Mouse (Mus musculus): ENCODE data around the gene Lmna. TPM values are rescaled to one million over a fixed set of nuclear protein-coding genes. Genes with fewer than 3 reads are reported as not detected.
A peak's percentile ranks its signal among the peaks of the same experiment; 100 is the strongest.

Gene Lmna
- polyA plus RNA-seq, 1 experiment: 51.4 TPM

DNA sequence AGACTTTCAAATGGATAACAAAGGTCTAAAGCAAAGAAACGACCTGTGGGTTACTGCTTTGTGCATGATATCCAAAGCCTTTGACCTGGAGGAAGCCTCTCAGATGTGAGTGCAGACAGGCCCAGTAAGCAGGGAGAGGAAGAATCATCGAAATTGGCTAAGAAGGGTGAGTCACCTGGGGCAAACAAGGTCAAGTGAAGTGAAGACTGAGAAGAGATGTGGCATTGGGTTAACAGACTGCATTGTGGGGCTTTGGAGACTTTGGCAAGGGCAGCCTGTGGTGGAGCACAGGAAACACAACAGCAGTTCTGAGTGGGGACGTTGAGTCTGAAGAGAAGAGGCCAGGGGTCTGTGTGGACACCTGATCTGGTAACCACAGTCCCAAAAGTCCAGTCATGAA is 45.3 kb downstream of the Lmna start:
- no peak for DNase-seq
- H3K27ac ChIP-seq (ENCODE audit: insufficient read depth, low read length): no peak overlapping the region
- H3K4me1 ChIP-seq (ENCODE audit: control insufficient read depth, insufficient read depth, low read length): no peaks in the 10 kb centered on the region
- no peak overlapping the region for H3K4me3 ChIP-seq (replicated peaks; ENCODE audit: insufficient read depth, low read depth, low read length)
- TF ChIP-seq POLR2A (IDR thresholded peaks at IDR 0.05; ENCODE audit: borderline replicate concordance, insufficient read depth, low read length): no peak
- TF ChIP-seq CTCF (IDR thresholded peaks at IDR 0.05; ENCODE audit: borderline replicate concordance, insufficient read depth, low read depth, low read length): no peak
- H3K27me3 ChIP-seq (ENCODE audit: control insufficient read depth, insufficient read depth, low read length): no peaks in the 10 kb centered on the region
- 49% methylated on average over 3 of the region's 3 CpGs for WGBS

DNA sequence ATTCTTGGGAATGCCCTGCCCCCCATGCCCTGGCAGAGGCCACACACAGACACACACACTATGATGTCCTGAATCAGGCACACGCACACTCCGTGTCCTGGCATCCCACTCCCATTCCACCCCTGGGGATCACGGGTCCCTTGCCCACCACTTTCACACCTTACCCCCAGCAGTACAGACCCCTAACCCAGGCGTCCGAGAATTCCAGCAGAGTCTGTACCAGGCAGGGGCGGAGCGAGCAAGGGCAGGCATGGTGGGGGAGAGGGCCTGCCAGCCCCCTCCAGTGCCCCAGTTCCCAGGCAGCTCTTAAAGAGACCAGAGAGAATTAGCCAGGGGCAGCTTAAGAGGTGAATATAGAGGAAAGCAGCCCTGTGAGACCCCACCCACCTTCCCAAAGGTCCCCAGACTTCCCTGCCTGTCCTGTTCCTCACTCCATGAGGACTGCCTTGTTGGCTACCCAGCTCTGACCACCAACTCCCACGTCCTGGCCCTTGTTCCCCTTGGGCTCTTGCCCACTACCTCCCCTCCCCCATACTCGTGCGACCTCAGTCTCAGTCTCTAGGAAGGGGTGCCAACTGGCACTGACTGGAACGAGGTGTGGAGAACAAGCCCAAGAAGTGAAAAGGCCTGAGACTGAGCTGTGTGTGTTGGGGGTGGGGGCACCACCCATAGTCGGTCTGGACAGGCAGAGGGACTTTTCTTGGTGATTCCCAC is 48.6 kb downstream of the Lmna start, which contains the start of gene Sema4a:
TSS of gene Sema4a (minus strand) at position 200 of the 714 bp plus-strand sequence.
- TF ChIP-seq CTCF (IDR thresholded peaks at IDR 0.05; ENCODE audit: borderline replicate concordance, insufficient read depth, low read depth, low read length): no peak
- TF ChIP-seq POLR2A (IDR thresholded peaks at IDR 0.05; ENCODE audit: borderline replicate concordance, insufficient read depth, low read length): no peak
- H3K27ac ChIP-seq (ENCODE audit: insufficient read depth, low read length): no peak within 1 kb of the TSS
- H3K4me3 ChIP-seq (replicated peaks; ENCODE audit: insufficient read depth, low read depth, low read length): no peak within 1 kb of the TSS
- H3K27me3 ChIP-seq (ENCODE audit: control insufficient read depth, insufficient read depth, low read length): no peaks in the 10 kb centered on the region
- no peak for DNase-seq
- H3K4me1 ChIP-seq (ENCODE audit: control insufficient read depth, insufficient read depth, low read length): no peaks in the 10 kb centered on the region; the same call in 1 of the 2 replicates
- WGBS: 22% methylated on average over 12 of the region's 12 CpGs

DNA sequence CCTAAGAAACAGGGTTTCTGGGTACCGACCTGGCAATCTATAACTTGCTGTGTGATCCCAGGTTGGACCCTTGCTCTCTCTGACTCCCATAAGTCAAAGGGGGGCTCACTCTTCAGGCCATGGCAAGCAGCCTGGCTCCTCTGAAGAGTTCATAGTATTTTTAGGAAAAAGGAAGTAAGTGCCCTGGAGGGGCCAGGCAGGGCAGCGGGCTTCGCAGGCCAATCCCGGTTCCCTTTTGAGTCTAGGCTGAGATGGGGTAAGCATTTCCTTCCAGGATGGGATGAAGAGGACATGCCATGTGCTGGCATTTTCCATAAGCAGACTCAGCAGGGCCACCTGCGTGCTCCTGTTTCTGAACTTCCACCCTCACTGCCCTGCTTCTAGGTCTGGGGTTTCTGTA is 49.7 kb downstream of the Lmna start:
- no peaks in the 10 kb centered on the region for H3K27me3 ChIP-seq (ENCODE audit: control insufficient read depth, insufficient read depth, low read length)
- WGBS: 81% methylated on average over 5 of the region's 5 CpGs
- DNase-seq: no peak
- no peak for TF ChIP-seq POLR2A (IDR thresholded peaks at IDR 0.05; ENCODE audit: borderline replicate concordance, insufficient read depth, low read length)
- TF ChIP-seq CTCF (IDR thresholded peaks at IDR 0.05; ENCODE audit: borderline replicate concordance, insufficient read depth, low read depth, low read length): no peak
- no peak overlapping the region for H3K27ac ChIP-seq (ENCODE audit: insufficient read depth, low read length)
- H3K4me3 ChIP-seq (replicated peaks; ENCODE audit: insufficient read depth, low read depth, low read length): no peak overlapping the region
- H3K4me1 ChIP-seq (ENCODE audit: control insufficient read depth, insufficient read depth, low read length): no peaks in the 10 kb centered on the region; the same call in 1 of the 2 replicates

DNA sequence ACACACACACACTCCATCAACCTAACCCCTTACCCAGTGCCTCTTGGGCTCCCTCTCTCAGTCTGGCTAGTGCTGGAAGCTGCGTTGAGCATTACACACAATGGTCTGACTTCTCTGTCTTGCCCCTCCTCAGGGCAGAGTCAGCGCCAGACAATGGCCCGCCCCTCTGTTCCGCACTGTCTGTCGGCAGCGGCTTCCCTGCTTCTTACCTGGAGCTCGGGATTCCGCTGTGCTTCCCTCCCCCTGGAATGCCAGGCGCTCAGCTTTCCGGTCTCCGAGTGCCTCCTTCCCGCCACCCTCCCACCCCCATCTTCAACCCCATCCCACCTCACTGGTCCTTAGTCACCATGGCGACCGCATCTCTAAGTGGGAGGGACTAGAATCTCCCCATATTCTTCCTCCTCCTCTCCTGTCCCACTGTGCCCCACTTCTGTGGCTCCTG is 51.0 kb downstream of the Lmna start:
- TF ChIP-seq CTCF (IDR thresholded peaks at IDR 0.05; ENCODE audit: borderline replicate concordance, insufficient read depth, low read depth, low read length): no peak
- TF ChIP-seq POLR2A (IDR thresholded peaks at IDR 0.05; ENCODE audit: borderline replicate concordance, insufficient read depth, low read length): no peak
- no peaks in the 10 kb centered on the region for H3K27me3 ChIP-seq (ENCODE audit: control insufficient read depth, insufficient read depth, low read length)
- H3K4me3 ChIP-seq (replicated peaks; ENCODE audit: insufficient read depth, low read depth, low read length): peak overlapping the region; percentile 53
- H3K27ac ChIP-seq (ENCODE audit: insufficient read depth, low read length): no peak overlapping the region
- no peak for DNase-seq
- WGBS: 3% methylated on average over 14 of the region's 14 CpGs
- H3K4me1 ChIP-seq (ENCODE audit: control insufficient read depth, insufficient read depth, low read length): peaks cover 5% of the 10 kb centered on the region

DNA sequence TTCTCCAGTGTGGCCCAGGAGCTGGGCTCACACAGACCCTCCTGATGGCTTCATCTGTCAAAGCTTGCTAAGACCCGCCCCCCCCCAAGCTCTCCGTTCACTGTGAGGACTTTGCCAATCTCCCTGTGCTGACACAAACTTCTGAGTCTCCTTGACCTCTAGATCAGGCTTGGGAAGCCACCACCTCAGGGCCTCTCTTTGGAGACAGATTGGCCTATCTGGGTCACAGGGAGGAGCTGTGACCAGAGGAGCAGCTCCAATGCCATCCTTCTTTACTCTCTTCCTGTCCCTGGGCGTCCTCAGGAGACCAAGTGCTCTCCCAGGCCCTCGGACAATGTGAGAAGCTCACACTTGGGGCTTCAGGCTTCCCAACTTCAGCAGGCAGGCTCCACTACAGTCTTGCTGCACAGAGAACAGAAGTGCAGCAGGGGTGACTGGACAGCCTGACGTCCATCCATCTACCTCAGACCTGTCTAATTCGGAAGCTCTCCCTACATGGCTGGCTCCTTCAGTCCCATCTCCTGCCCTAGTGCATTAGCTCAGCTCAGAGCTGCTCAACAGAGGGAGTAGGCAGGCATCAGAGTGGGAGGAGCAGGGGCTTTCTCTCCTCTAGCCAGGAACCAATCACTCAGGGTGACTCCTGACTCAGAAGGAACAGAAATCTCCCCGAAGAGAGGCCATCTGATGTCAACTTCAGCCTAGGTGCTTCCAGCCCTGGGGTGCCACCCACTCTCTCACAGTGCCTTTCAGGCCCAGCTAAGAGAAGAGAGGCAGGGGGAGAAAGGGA is 52.8 kb downstream of the Lmna start:
- Histone ChIP-seq H3K4me3 (replicated peaks; ENCODE audit: insufficient read depth, low read depth, low read length) (no peak overlapping the region), H3K27ac (ENCODE audit: insufficient read depth, low read length) (no peak overlapping the region), H3K27me3 (ENCODE audit: control insufficient read depth, insufficient read depth, low read length) (no peaks in the 10 kb centered on the region), H3K4me1 (ENCODE audit: control insufficient read depth, insufficient read depth, low read length) (peaks cover 21% of the 10 kb centered on the region)
- 79% methylated on average over 7 of the region's 7 CpGs for WGBS
- no peak for TF ChIP-seq POLR2A (IDR thresholded peaks at IDR 0.05; ENCODE audit: borderline replicate concordance, insufficient read depth, low read length)
- TF ChIP-seq CTCF (IDR thresholded peaks at IDR 0.05; ENCODE audit: borderline replicate concordance, insufficient read depth, low read depth, low read length): no peak
- no peak for DNase-seq

DNA sequence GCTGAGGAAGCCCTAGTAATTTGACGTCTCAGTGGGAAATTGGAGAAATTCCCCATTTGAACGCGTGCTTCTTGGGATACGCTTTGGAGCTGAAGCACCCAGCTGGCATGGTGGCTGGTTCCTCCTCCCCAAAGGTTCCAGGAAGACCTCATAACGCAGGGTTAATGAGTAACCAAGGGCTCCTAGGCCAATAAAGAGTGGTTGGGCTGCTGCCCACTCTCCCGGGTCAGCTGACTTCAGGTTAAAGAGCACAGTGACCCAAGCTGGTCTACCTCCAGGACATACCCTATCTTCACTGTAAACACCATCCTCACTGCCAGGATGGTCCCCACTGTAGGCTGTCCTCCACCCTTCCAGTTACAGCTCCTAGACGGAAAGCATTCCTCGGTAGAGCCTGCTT is 53.4 kb downstream of the Lmna start:
- H3K4me1 ChIP-seq (ENCODE audit: control insufficient read depth, insufficient read depth, low read length): peaks cover 22% of the 10 kb centered on the region
- no peak overlapping the region for H3K4me3 ChIP-seq (replicated peaks; ENCODE audit: insufficient read depth, low read depth, low read length)
- whole genome bisulfite sequencing: 90% methylated on average over 8 of the region's 8 CpGs
- H3K27ac ChIP-seq (ENCODE audit: insufficient read depth, low read length): no peak overlapping the region
- no peak for DNase-seq
- TF ChIP-seq CTCF (IDR thresholded peaks at IDR 0.05; ENCODE audit: borderline replicate concordance, insufficient read depth, low read depth, low read length) (no peak), POLR2A (IDR thresholded peaks at IDR 0.05; ENCODE audit: borderline replicate concordance, insufficient read depth, low read length) (no peak)
- H3K27me3 ChIP-seq (ENCODE audit: control insufficient read depth, insufficient read depth, low read length): no peaks in the 10 kb centered on the region

DNA sequence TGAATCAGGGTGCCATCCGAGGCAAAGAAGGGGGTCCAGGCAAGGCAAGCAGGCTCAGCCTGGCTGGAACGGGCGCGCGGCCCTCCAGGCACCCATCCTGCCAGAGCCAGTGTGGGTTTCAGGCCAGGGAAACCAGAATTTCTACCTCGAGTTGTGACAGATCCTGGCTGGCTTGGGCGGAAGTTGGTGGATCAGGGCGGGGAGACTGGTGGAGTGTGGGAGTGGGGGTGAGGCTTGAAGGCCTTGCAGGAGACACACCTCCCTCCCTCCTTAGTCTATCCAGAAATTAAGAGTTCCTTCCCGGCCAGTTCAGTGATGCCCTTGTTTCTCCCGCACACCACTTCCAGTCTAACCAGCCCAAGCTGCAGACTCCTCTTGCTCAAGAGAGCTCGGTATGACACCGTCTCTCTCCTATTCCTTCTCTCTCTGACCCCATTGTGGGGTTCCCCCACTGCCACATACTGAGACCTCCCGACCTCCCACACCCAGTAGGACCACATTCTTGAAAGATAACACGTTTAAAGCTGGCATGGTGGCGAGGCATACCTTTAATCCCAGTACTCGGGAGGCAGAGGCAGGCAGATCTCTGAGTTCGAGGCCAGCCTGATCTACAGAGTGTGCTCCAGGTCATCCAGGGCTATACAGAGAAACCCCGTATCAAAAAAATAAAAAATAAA is 54.0 kb downstream of the Lmna start:
- 81% methylated on average over 18 of the region's 18 CpGs for WGBS
- no peak overlapping the region for H3K4me3 ChIP-seq (replicated peaks; ENCODE audit: insufficient read depth, low read depth, low read length)
- TF ChIP-seq POLR2A (IDR thresholded peaks at IDR 0.05; ENCODE audit: borderline replicate concordance, insufficient read depth, low read length): no peak
- no peak for TF ChIP-seq CTCF (IDR thresholded peaks at IDR 0.05; ENCODE audit: borderline replicate concordance, insufficient read depth, low read depth, low read length)

More for the DNA sequence above, 54.0 kb downstream of the Lmna start:
- DNase-seq: no peak
- Histone ChIP-seq H3K27ac (ENCODE audit: insufficient read depth, low read length) (no peak overlapping the region), H3K27me3 (ENCODE audit: control insufficient read depth, insufficient read depth, low read length) (no peaks in the 10 kb centered on the region), H3K4me1 (ENCODE audit: control insufficient read depth, insufficient read depth, low read length) (peaks cover 22% of the 10 kb centered on the region)
